Mouse (Mus musculus) kidney, adult 11 months (tissue): ENCODE measurements at regions not wholly inside any gene's neighbourhood (a gene's known extent, or its start where the extent isn't known, plus 50 kb on each side); places are given as distances from the start of the nearest gene placed in this dataset.
A peak's percentile ranks its signal among the peaks of the same experiment; 100 is the strongest.

Source experiments
- DNase-seq: peaks from one replicate; pipeline ENCODE4 v3.0.0; 2022

- peak; percentile 53 for DNase-seq
Observed at GRCm38 (mm10) chr6:116767738-116768522, 51.2 kb upstream of the Tmem72 start.

- peak; percentile 24 for DNase-seq
Observed at GRCm38 (mm10) chr6:116774954-116775675, 58.4 kb upstream of the Tmem72 start.

DNA sequence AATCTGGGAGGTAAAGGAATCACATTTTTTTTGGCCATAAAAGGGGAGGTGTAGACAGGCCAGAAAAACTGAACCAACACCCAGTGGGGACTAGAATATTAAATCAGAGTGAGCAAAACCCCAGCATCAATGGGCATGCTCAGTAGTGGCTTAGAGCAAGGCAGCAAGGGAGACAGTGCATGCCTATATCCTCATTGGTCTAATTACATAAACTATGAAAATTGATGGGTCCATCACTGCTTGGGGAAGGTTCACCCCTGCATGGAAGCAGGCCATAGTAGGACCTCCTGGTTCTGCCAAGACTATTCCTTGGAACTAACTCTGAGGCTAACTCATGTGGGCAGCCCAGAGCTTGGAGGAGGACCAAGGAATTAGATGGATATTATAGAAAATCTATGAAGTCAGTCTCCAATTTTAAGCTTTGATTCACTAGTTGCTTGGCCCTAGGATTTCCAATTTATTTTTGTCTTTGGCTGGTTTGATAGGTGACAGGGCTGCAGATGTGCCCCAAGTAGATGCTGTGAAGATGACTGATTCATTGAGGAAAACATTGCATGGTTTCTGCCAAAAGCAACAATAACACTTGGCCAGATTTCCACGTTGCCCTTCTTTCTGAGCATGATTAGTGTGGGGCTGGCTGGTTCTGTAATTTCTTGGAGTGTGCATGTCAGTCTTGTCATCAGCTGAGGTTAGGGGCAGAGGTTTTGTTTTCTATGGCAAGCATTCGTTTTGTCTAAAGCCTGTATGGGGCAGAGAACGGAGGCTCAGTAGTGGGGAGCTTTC is 70.0 kb upstream of the Tmem72 start:
- no peak for DNase-seq

DNA sequence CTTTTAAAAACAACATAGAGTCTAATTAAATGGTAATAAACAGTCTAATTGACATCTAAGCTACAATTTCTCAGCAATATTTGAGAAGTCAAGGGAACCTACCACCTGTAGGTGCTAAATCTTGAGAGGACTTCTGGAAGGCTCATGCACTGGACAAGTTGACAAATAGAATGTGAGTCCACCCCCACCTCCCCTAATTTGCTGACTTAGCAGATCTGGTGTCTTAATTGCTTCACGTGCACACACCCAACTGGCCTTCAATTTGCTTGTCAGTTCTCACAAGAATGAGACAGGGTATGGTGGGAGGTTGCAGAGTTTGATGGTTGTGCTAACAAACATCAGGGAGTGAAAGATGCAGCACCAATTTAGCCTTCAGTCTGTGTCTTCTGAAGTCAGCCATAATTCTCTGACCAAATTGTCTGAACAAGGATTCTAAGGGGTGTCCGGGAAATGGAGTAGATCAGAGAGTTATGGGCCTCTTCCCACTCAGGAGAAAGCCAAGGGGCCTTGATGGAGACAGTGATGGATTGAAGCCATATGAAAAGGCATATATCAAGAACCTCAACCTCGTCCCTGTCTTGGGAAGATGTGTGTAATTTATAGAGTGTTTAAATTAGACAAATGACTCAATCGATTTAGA is 76.7 kb upstream of the Tmem72 start:
- DNase-seq: no peak

DNA sequence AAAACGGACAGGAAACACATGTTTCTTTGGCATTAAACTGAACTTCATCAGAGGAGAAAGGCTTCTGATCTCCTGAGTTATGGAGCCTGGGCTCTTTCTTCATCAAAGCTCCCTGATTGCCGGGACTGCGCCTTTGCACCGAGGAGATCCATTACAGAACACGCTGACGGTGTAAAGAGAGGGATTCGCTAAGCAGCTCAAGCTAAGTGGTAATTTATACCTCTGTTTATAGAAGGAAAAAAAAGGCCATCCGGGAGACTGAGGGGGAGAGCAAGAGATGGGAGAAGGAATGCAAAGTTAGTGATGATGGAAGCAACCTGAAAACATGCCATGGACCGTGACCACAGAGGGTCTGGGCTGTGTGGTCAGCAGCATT is 77.2 kb upstream of the Tmem72 start:
- no peak for DNase-seq

DNA sequence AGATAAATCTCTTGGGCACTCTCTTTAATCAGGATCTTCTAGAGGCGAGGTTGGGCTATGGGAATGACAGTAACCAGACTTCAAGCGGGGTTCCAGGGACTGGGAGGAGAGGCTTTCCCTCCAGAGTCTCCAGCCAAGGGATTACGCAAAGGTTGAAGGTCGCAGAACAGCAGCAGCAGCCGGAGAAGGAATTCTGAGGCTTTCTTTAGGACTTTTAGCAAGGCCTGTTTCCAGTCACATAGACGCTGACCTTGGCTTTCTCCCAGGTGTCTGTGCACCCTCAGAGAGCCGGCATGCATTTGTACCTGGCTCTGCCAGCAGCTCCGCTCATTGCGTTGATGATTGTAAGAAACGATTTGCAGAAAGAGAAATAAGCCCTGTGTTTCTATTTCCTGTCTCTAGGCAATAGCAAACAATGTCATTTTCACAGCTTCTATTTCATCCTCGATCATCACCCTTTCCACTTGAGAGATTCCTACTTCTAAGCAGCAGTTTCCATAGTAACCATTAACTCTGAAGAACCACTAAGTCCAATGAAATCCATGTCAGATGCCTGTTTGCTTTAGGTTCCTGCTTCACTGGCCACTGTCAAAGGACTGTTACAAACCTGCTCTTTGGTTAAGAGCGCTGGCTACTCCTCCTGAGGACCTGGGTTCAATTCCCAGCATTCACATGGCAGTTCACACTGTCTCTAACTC is 104.7 kb upstream of the Tmem72 start:
- peak; percentile 23 for DNase-seq

DNA sequence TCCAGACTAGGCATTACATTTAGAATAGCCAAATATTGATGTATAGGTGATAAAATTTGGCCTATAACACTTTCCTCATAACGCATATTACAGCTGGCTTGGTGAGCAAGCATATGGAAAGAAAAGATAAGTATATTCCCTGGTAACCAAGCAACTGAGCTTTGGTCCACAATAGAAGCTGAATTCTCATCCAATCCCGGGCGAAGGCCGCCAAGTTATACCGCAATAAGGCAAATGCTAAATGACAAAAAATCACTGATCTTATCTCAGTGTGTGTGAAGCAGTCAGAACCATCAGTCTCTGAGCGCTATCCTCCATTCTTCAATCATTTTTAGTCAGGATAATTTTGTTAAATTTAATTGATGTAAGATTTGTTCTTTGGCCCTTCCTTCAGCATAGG is 105.9 kb upstream of the Tmem72 start:
- DNase-seq: no peak

DNA sequence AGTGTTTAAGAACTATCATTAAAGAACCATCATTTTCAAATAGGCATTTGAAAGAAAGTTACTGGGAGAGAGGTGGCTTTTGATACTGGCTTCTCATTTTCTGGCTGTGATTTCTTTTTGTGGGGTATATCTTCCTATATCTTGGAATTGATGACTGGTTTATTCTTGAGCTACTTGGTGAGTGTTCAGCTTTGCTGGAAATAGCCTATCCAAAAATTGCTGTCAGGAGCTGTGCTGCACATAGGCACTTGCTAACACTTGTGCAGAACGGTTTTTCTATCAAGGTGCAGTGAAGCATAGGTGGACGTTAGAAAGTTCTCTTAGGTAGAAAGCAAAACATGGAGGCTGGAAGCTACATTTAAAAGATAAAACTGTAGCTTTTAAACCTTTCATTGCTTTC is 108.9 kb upstream of the Tmem72 start:
- no peak for DNase-seq

GRCm38 (mm10) chr6:116829341-116829740 is 112.6 kb upstream of the Tmem72 start:
- peak; percentile 95 for DNase-seq

DNA sequence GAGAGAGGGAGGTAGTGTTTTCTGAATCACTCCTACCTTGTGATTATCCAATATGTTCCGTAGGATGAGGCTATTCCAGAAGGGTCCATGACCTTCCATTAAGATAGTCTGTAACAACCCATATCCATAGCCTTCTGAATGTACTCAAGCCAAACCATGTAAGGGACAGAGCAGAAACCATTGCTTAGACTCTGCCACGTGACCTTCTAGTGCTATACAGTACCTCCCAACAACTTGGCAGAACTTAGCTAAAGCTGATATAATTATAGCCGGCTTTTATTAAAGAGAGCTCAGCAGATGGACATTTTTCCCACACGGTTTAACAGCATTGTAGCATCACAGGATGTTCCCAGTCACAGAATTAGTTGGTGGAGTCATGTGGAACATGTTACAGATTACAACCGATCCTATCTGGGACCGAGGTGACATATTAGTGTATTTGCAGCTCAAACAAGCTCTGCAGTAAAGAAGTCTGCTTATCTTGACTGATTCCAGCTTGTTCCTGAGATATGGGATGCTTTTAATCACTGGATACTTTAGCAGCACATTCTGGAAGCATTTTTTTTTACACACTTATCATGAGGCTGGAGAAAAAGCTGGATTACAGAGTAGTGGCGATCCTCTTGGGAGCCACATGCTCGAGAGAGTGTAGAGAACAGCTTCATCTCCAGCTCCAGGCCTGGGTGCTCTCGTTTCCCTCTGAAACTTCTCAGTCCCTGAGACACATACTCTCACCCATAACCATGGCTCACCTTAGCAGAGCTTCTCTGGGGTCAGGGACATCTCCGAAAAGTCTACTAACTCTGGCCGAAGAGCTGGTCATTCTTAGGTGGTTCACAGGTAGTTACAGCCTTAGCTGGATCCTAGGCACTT is 129.5 kb upstream of the Tmem72 start:
- no peak for DNase-seq

DNA sequence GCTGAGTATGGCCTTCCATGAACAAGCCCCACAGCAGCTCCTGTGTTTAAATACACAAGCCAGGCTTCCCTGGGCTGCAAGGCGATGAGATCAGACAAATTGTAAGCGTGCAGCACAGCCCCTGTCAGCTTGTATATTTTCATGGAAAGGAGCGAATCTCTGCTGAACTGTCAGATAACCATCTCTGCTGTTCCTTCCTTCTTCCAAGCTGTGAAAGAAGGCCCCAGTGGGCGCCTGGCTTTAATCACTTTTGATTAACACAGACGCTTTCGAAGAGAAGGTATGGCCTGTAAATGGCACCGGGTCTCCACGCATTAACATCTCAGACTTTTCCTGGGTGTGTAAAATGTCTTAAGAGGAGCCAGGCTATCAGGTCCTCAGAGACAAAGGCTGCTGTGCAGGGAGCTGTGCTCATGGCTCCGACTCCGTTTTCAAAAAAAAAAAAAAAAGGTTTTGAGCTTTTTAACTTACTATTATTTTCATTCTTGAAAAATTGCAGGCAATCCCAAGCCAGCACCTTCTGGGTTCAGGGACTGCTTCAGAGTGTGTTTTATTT is 131.9 kb upstream of the Tmem72 start:
- DNase-seq: no peak

DNA sequence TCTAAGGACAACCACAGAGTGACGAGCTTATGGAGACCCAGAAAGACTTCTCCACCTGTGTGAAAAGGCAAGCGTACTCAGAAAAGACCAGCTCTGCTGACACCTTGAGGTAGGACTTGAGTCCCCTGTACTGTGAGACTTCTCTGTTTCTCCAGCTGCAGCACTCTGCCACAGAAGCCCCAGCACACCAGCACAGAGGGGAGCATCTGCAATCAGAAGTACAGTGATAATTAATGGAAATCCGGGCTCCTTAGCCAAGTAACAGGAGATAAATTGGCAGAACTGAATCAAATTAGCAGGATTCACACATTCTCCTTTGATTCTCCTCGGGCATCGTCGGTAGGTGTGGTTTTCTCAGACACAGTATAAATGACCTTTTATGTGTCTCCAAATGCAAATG is 137.3 kb upstream of the Tmem72 start:
- no peak for DNase-seq

GRCm38 (mm10) chr6:116856093-116856492 is 139.4 kb upstream of the Tmem72 start:
- no peak for DNase-seq

- DNase-seq: no peak
Observed at GRCm38 (mm10) chr6:116856917-116857491, 140.3 kb upstream of the Tmem72 start.

- no peak for DNase-seq
Observed at GRCm38 (mm10) chr6:116863130-116863529, 146.4 kb upstream of the Tmem72 start.

DNA sequence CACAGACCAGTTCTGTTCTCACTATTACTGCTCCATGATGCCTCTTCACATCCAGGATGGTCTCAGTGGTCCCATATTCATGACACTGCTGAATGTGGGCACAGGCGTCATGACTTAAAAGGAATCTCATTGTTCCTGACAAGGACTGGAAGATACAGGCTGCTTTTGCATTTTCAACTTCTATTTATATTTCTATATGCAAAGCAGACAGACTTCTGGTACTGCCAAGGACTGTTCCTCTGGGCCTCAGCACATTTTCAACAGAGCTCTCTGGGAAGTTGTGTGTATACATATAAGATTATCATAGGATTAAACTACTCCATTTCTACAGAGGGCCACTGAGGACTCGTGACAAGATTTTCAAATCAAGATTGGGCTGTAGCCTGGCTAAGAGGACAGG is 146.9 kb upstream of the Tmem72 start:
- no peak for DNase-seq

DNA sequence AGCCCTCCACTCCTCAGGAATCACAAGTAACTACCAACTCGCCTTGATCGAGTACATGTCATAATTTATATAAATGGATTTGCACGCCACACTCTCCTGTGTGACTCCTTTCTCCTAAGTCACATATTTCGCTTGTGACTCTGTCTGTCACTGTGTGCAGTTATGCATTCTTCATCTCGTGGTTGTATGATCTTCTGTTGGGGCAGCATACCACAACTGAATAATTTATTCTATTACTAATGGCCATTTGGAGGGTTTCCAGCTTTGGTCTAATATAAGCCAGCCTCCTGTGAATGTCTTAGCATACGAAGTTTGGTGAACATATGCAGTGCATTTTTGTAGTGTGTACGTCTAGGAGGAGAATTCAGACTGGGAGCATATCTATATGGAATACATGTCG is 176.6 kb upstream of the Tmem72 start:
- no peak for DNase-seq

DNA sequence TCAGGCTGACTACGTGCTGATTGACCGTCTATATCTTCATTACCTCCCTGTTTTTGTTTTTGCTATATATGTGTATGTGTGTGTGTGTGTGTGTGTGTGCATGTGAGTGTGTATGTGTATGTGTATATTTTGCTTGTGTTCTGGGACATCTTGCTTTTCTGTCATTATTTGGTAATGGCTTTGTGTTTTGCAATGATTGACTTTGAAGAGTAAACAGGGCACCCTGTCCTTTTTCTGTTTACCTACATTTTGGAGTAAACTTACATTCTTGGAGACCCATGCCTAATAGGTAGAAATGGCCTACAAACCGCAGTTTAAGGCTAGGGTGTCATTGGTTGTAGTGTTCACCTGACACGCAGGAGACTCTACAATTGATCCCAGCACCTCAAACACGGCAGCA is 177.5 kb upstream of the Tmem72 start:
- no peak for DNase-seq

DNA sequence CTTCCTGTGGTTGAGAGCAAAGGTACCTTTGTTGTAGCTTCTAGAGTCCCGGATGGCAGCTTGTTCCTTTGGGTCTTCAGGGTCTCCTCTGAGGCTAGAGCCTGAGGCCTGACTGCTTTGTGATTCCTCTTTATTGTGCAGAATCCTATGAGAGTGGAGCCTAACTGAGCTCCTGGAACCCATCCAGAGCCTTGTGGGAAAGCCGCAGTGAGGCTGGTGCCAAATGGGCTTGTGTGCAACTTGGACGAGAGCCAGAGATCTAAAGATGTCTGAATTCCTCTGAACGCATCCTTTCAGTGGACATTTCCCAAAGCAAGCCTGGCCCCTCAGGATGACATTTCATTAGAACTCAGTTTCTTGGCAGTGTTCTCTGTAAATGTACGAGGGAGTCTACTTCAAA is 178.4 kb upstream of the Tmem72 start:
- DNase-seq: no peak

DNA sequence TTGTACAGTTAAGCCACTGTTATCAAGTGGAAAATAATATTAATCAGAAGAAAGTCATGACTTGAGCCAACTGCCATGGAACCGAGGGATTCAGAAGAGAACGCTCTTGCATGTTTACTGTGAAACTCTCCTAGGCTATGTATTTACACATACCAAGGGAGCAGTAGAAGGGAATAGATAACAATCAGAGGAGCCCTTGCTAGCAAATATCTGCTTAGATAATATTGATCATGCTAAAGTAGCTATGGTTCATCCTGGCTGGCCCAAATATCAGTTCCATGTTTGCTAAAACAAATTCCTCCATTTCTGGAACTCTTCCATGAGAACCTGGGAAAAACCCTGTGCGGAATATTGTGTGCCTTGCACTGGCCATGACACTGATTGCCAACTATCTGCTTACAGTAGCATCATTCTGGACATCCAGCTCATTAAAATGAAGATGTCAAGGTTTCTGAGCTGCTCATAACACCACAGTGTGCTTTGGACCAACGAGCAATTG is 179.5 kb upstream of the Tmem72 start:
- no peak for DNase-seq

GRCm38 (mm10) chr6:116901816-116902215 is 185.1 kb upstream of the Tmem72 start:
- no peak for DNase-seq
